Mouse (Mus musculus): ENCODE measurements at regions not wholly inside any gene's neighbourhood (a gene's known extent, or its start where the extent isn't known, plus 50 kb on each side); places are given as distances from the start of the nearest gene placed in this dataset.

GRCm38 (mm10) chr8:96350531-96351069 lies 462.3 kb upstream of the Got2 start:
- ATAC-seq (ENCODE audit: insufficient number of reproducible peaks, low FRiP score, low TSS enrichment): peak; percentile 96

GRCm38 (mm10) chr8:96349503-96349902 lies 461.2 kb upstream of the Got2 start:
- ATAC-seq (ENCODE audit: insufficient number of reproducible peaks, low FRiP score, low TSS enrichment): no peak

GRCm38 (mm10) chr8:96340702-96341101 lies 452.4 kb upstream of the Got2 start:
- peak; percentile 74; the same call in 1 of the 2 replicates for ATAC-seq (ENCODE audit: insufficient number of reproducible peaks, low FRiP score, low TSS enrichment)

GRCm38 (mm10) chr8:96318367-96318766 lies 430.0 kb upstream of the Got2 start:
- no peak for ATAC-seq (ENCODE audit: insufficient number of reproducible peaks, low FRiP score, low TSS enrichment)

- ATAC-seq (ENCODE audit: insufficient number of reproducible peaks, low FRiP score, low TSS enrichment): no peak
Observed at GRCm38 (mm10) chr8:96308989-96309718, 420.8 kb upstream of the Got2 start.

GRCm38 (mm10) chr8:96296643-96297042 lies 408.3 kb upstream of the Got2 start:
- ATAC-seq (ENCODE audit: insufficient number of reproducible peaks, low FRiP score, low TSS enrichment): no peak

GRCm38 (mm10) chr8:96290740-96291139 lies 402.4 kb upstream of the Got2 start:
- ATAC-seq (ENCODE audit: insufficient number of reproducible peaks, low FRiP score, low TSS enrichment): no peak

- ATAC-seq (ENCODE audit: insufficient number of reproducible peaks, low FRiP score, low TSS enrichment): no peak
Observed at GRCm38 (mm10) chr8:96289519-96289918, 401.2 kb upstream of the Got2 start.

- no peak for ATAC-seq (ENCODE audit: insufficient number of reproducible peaks, low FRiP score, low TSS enrichment)
Observed at GRCm38 (mm10) chr8:96288525-96288924, 400.2 kb upstream of the Got2 start.

GRCm38 (mm10) chr8:96277479-96278138 lies 389.3 kb upstream of the Got2 start:
- no peak for ATAC-seq (ENCODE audit: insufficient number of reproducible peaks, low FRiP score, low TSS enrichment)

- ATAC-seq (ENCODE audit: insufficient number of reproducible peaks, low FRiP score, low TSS enrichment): 0 out of 2 replicates have a peak, but pooled peaks have one; percentile 54
Observed at GRCm38 (mm10) chr8:96277058-96277457, 388.7 kb upstream of the Got2 start.

- no peak for ATAC-seq (ENCODE audit: insufficient number of reproducible peaks, low FRiP score, low TSS enrichment)
Observed at GRCm38 (mm10) chr8:96256294-96256693, 367.9 kb upstream of the Got2 start.

GRCm38 (mm10) chr8:96255811-96256210 lies 367.5 kb upstream of the Got2 start:
- no peak for ATAC-seq (ENCODE audit: insufficient number of reproducible peaks, low FRiP score, low TSS enrichment)

GRCm38 (mm10) chr8:96246017-96246416 lies 357.7 kb upstream of the Got2 start:
- ATAC-seq (ENCODE audit: insufficient number of reproducible peaks, low FRiP score, low TSS enrichment): peak; percentile 85

- ATAC-seq (ENCODE audit: insufficient number of reproducible peaks, low FRiP score, low TSS enrichment): no peak
Observed at GRCm38 (mm10) chr8:96244549-96245152, 356.3 kb upstream of the Got2 start.

GRCm38 (mm10) chr8:96238406-96238805 lies 350.1 kb upstream of the Got2 start:
- ATAC-seq (ENCODE audit: insufficient number of reproducible peaks, low FRiP score, low TSS enrichment): no peak

GRCm38 (mm10) chr8:96237940-96238339 lies 349.6 kb upstream of the Got2 start:
- no peak for ATAC-seq (ENCODE audit: insufficient number of reproducible peaks, low FRiP score, low TSS enrichment)

- peak; percentile 73 for ATAC-seq (ENCODE audit: insufficient number of reproducible peaks, low FRiP score, low TSS enrichment)
Observed at GRCm38 (mm10) chr8:96230412-96230811, 342.1 kb upstream of the Got2 start.

Data from cerebellum, adult (tissue).